Mouse (Mus musculus) layer of hippocampus, postnatal 36 days (tissue): ENCODE results near the gene Prss12. TPM values are rescaled to one million over a fixed set of nuclear protein-coding genes. Genes with fewer than 3 reads are reported as not detected.
"Not testable (repeated sequence)": the region's sequence is repeated elsewhere in the genome, so short reads cannot be mapped to it uniquely, and the experiment has no call there.

Experiments used
- DNase-seq, 2 experiments: peaks; one replicate each; pipeline ENCODE4 v3.0.0; 2022
- total RNA-seq, 2 experiments: library from RNA; stranded (reverse); gene quantifications; 2 replicates each; pipeline ENCODE4 v1.2.3; 2021

The Prss12 gene
- total RNA-seq, 2 experiments from 2014 or later: 10.1 to 12.2 TPM

GRCm38 (mm10) chr3:123481266-123481665 lies 34.6 kb downstream of the Prss12 start:
- no peak for DNase-seq

- no peak for DNase-seq
These were observed 45.1 kb downstream of the Prss12 start for GRCm38 (mm10) chr3:123491814-123492213.

- DNase-seq: no peak
These were observed 46.5 kb downstream of the Prss12 start for GRCm38 (mm10) chr3:123493163-123493562.

GRCm38 (mm10) chr3:123495088-123495487 lies 48.4 kb downstream of the Prss12 start:
- no peak for DNase-seq

GRCm38 (mm10) chr3:123498787-123499186 lies 52.1 kb downstream of the Prss12 start:
- DNase-seq: no peak

GRCm38 (mm10) chr3:123501798-123502197 lies 55.1 kb downstream of the Prss12 start:
- DNase-seq: not testable (repeated sequence)

GRCm38 (mm10) chr3:123503943-123504342 lies 57.2 kb downstream of the Prss12 start:
- peak; percentile 47 to 50 for DNase-seq

GRCm38 (mm10) chr3:123504783-123505182 lies 58.1 kb downstream of the Prss12 start:
- DNase-seq: no peak

GRCm38 (mm10) chr3:123505778-123506667 lies 59.3 kb downstream of the Prss12 start:
- DNase-seq: no peak

GRCm38 (mm10) chr3:123506699-123507662 lies 60.3 kb downstream of the Prss12 start:
- DNase-seq: no peak

- no peak for DNase-seq
These were observed 60.9 kb downstream of the Prss12 start for GRCm38 (mm10) chr3:123507663-123508055.

- peak; percentile 98 for DNase-seq
These were observed 61.5 kb downstream of the Prss12 start for GRCm38 (mm10) chr3:123508056-123508674.

- no peak for DNase-seq
These were observed 62.1 kb downstream of the Prss12 start for GRCm38 (mm10) chr3:123508675-123509376.

- no peak for DNase-seq
These were observed 65.1 kb downstream of the Prss12 start for GRCm38 (mm10) chr3:123511818-123512217.

GRCm38 (mm10) chr3:123514886-123515285 lies 68.2 kb downstream of the Prss12 start:
- DNase-seq: no peak

GRCm38 (mm10) chr3:123515600-123516359 lies 69.1 kb downstream of the Prss12 start:
- no peak for DNase-seq

GRCm38 (mm10) chr3:123516784-123517183 lies 70.1 kb downstream of the Prss12 start:
- peak in 1 of 2 experiments; percentile 19 for DNase-seq

- no peak for DNase-seq
These were observed 79.8 kb downstream of the Prss12 start for GRCm38 (mm10) chr3:123526313-123527067.

- DNase-seq: no peak
These were observed 81.2 kb downstream of the Prss12 start for GRCm38 (mm10) chr3:123527806-123528507.

GRCm38 (mm10) chr3:123531124-123531523 lies 84.4 kb downstream of the Prss12 start:
- no peak for DNase-seq
